Mouse (Mus musculus): ENCODE results near the gene Haspin. TPM values are rescaled to one million over a fixed set of nuclear protein-coding genes. Genes with fewer than 3 reads are reported as not detected.
"Not testable (repeated sequence)": the region's sequence is repeated elsewhere in the genome, so short reads cannot be mapped to it uniquely, and the experiment has no call there.

Gene Haspin
- polyA plus RNA-seq, 1 experiment from 2014 or later: 1.6 TPM

DNA sequence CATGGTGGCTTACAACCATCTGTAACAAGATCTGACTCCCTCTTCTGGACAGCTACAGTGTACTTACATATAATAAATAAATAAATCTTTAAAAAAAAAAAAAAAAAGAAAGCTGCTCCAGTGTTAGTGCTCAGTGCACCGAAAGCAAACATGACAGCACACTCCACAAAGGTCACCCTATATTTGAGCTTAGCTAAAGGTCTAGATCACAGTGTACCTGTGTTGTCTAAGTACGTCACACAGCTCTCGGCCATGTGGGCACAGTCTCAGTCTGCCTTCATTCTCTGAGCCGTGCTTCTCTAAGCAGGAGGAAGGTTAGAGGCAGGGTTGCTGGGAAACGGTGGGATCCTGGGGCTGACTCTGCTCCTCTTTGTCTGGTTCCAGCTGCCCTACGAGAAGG lies 11.6 kb downstream of the Haspin start:
- WGBS: 85% methylated on average over 6 of the region's 6 CpGs
- H3K4me3 ChIP-seq (ENCODE audit: low read depth, low read length): no peak overlapping the region
- ATAC-seq: no peak

DNA sequence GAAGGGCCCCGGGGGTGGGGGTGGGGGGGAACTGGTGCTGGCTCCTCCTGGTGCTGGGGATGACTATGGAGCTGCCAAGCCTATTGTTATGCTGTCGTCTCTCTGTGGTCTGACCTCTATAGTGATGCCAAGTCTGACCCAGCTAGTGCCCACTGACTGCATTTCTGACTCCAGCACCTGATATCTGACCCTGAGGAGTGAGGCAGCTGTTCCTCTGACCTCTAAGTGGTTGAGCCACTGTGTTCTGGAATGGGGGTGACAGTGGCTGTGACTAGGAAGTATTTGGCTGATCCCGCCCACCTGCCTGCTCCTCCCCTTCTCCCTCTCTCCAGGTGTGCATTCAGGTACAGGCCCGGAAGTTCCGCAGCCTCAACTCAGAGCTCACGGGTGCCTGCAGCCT lies 26.7 kb downstream of the Haspin start:
- Histone ChIP-seq H3K4me1 (ENCODE audit: control insufficient read depth, insufficient read depth, low read length) (no peaks in the 10 kb centered on the region), H3K4me3 (ENCODE audit: low read depth, low read length) (no peak overlapping the region), H3K27me3 (ENCODE audit: control insufficient read depth, insufficient read depth, low read depth, low read length) (no peaks in the 10 kb centered on the region), H3K9ac (ENCODE audit: low read depth, low read length) (no peak overlapping the region), H3K36me3 (ENCODE audit: control insufficient read depth, insufficient read depth, low read length) (no peaks in the 10 kb centered on the region), H3K27ac (ENCODE audit: low read length) (no peak overlapping the region), H3K4me2 (ENCODE audit: low read length) (no peak overlapping the region), H3K9me3 (replicated peaks; ENCODE audit: control insufficient read depth, low read length, poor library complexity, severe bottlenecking) (no peaks in the 10 kb centered on the region)
- 71% methylated on average over 6 of the region's 6 CpGs for WGBS
- ATAC-seq: no peak

More for the DNA sequence above, 11.6 kb downstream of the Haspin start:
- Histone ChIP-seq H3K27ac (ENCODE audit: low read length) (no peak overlapping the region), H3K4me1 (ENCODE audit: control insufficient read depth, insufficient read depth, low read length) (no peaks in the 10 kb centered on the region), H3K4me2 (ENCODE audit: low read length) (no peak overlapping the region), H3K9ac (ENCODE audit: low read depth, low read length) (no peak overlapping the region), H3K9me3 (replicated peaks; ENCODE audit: control insufficient read depth, low read length, poor library complexity, severe bottlenecking) (no peaks in the 10 kb centered on the region), H3K27me3 (ENCODE audit: control insufficient read depth, insufficient read depth, low read depth, low read length) (no peaks in the 10 kb centered on the region), H3K36me3 (ENCODE audit: control insufficient read depth, insufficient read depth, low read length) (no peaks in the 10 kb centered on the region)

DNA sequence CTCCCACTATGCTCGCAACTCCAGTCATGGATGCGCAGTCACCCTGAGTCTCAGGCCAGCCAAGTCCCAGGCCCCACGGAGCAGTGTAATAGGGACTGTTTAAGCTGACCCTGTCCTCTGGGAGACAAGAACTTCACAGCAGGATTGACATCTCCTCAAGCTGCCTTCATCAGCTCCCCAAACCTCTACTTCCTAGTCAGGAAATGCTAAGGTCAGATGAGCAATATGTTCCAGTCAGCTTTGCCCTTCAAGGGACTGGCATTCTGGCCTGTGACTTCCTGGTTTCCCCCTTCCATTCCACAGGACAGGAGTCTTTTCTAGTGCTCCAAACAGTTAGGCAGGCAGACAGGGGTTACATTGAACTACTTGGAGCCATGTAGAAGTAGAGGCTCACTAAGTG lies 28.2 kb downstream of the Haspin start:
- H3K4me3 ChIP-seq (ENCODE audit: low read depth, low read length): no peak overlapping the region

DNA sequence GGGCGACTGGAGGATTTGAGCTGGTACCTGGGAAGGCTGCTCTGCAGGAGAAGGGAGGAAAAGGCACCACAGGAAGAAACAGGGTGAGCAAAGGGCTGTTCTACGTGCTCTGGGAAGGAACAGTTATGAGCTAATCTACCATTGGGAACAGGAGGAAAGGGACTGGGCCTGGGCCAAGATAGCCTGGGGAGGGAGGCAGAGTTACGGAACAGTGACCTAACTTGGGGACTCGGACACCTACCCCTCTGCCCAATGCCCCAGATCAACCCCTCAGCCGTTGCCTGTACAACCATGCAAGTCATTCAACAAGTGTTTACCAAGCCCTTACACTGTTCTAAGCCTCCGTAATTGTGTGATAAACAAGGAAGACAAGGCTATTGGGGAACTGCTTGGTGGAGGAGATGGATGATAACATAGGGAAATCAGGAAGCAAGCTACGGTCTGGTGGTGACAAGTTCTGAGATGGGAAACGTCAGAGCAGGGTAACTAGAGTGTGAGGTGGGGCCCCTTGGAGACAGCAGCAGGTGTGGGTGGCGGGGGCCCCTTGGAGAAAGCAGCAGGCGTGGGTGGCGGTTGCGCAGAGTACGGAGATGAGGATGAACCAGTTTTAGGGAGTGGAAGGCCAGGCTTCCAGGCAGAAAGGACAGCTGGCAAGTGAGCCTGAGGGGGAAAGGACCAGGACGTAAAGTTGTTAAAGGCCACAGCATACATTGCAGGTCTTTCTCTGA lies 29.0 kb downstream of the Haspin start:
- Histone ChIP-seq H3K4me1 (ENCODE audit: control insufficient read depth, insufficient read depth, low read length) (no peaks in the 10 kb centered on the region), H3K4me3 (ENCODE audit: low read depth, low read length) (no peak overlapping the region), H3K9me3 (replicated peaks; ENCODE audit: control insufficient read depth, low read length, poor library complexity, severe bottlenecking) (no peaks in the 10 kb centered on the region), H3K9ac (ENCODE audit: low read depth, low read length) (no peak overlapping the region), H3K27me3 (ENCODE audit: control insufficient read depth, insufficient read depth, low read depth, low read length) (no peaks in the 10 kb centered on the region), H3K27ac (ENCODE audit: low read length) (no peak overlapping the region), H3K36me3 (ENCODE audit: control insufficient read depth, insufficient read depth, low read length) (no peaks in the 10 kb centered on the region), H3K4me2 (ENCODE audit: low read length) (no peak overlapping the region)
- ATAC-seq: no peak
- WGBS: 78% methylated on average over 14 of the region's 14 CpGs

More for the DNA sequence above, 28.2 kb downstream of the Haspin start:
- H3K27me3 ChIP-seq (ENCODE audit: control insufficient read depth, insufficient read depth, low read depth, low read length): no peaks in the 10 kb centered on the region
- WGBS: 81% methylated on average over 3 of the region's 3 CpGs
- no peak overlapping the region for H3K9ac ChIP-seq (ENCODE audit: low read depth, low read length)
- ATAC-seq: no peak
- H3K4me2 ChIP-seq (ENCODE audit: low read length): no peak overlapping the region
- no peaks in the 10 kb centered on the region for H3K9me3 ChIP-seq (replicated peaks; ENCODE audit: control insufficient read depth, low read length, poor library complexity, severe bottlenecking)
- H3K36me3 ChIP-seq (ENCODE audit: control insufficient read depth, insufficient read depth, low read length): no peaks in the 10 kb centered on the region
- H3K27ac ChIP-seq (ENCODE audit: low read length): no peak overlapping the region
- no peaks in the 10 kb centered on the region for H3K4me1 ChIP-seq (ENCODE audit: control insufficient read depth, insufficient read depth, low read length)

DNA sequence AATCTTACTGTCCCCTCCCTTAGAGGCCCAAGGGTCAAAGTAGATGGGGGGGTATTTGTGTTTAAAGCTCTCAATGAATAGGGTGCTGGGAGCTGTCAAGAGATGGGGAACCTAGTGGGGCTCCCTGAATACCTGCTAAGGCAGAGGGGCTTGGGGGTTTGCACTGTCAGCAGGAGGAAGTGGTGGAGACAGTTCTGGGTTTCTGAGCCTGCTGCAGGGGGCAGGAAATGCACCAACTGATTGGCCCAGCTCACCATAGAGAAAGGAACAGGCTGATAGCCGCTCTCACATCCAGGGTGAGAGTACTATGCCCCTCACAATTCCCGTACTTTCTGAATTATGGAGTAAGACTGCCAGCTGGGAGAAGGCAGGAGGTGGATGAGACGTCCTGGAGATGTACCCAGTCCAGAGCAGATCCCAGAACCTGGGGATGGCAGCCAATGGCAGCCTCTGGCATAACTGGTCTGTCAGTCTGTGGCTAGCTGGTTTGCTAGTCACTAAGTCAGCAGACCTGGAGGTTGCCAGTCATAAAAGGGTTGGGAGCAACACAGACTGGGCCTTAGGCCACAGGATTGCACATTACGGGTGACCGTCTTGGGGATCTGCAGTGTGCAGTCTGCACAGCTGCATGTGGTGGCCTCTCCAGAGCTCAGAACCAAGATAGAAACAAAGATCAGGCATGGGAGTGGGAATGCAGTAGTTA lies 29.7 kb downstream of the Haspin start:
- H3K4me3 ChIP-seq (ENCODE audit: low read depth, low read length): no peak overlapping the region
- no peak for ATAC-seq
- no peak overlapping the region for H3K27ac ChIP-seq (ENCODE audit: low read length)
- 76% methylated on average over 5 of the region's 5 CpGs for WGBS
- H3K36me3 ChIP-seq (ENCODE audit: control insufficient read depth, insufficient read depth, low read length): no peaks in the 10 kb centered on the region
- H3K4me2 ChIP-seq (ENCODE audit: low read length): no peak overlapping the region
- no peak overlapping the region for H3K9ac ChIP-seq (ENCODE audit: low read depth, low read length)
- H3K9me3 ChIP-seq (replicated peaks; ENCODE audit: control insufficient read depth, low read length, poor library complexity, severe bottlenecking): no peaks in the 10 kb centered on the region
- no peaks in the 10 kb centered on the region for H3K4me1 ChIP-seq (ENCODE audit: control insufficient read depth, insufficient read depth, low read length)
- H3K27me3 ChIP-seq (ENCODE audit: control insufficient read depth, insufficient read depth, low read depth, low read length): no peaks in the 10 kb centered on the region

DNA sequence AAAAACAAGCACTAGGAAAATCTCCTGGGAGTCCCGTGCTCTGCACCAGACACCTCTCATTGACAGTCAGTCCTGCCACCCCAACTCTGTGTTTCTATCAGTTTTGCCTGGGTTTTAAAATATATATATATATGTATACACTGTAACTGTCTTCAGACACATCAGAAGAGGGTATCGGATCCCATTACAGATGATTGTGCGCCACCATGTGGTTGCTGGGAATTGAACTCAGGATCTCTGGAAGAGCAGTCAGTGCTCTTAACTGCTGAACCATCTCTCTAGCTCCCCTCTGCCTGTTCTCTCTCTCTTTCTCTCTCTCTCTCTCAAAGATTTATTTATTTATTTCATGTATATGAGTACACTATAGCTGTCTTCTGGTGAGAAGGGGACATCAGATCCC lies 30.7 kb downstream of the Haspin start:
- H3K36me3 ChIP-seq (ENCODE audit: control insufficient read depth, insufficient read depth, low read length); ATAC-seq; H3K27ac ChIP-seq (ENCODE audit: low read length); H3K9me3 ChIP-seq (replicated peaks; ENCODE audit: control insufficient read depth, low read length, poor library complexity, severe bottlenecking); H3K4me2 ChIP-seq (ENCODE audit: low read length); H3K4me1 ChIP-seq (ENCODE audit: control insufficient read depth, insufficient read depth, low read length); H3K9ac ChIP-seq (ENCODE audit: low read depth, low read length); H3K27me3 ChIP-seq (ENCODE audit: control insufficient read depth, insufficient read depth, low read depth, low read length); H3K4me3 ChIP-seq (ENCODE audit: low read depth, low read length): not testable (repeated sequence)
- WGBS: 44% methylated on average over 3 of the region's 3 CpGs

DNA sequence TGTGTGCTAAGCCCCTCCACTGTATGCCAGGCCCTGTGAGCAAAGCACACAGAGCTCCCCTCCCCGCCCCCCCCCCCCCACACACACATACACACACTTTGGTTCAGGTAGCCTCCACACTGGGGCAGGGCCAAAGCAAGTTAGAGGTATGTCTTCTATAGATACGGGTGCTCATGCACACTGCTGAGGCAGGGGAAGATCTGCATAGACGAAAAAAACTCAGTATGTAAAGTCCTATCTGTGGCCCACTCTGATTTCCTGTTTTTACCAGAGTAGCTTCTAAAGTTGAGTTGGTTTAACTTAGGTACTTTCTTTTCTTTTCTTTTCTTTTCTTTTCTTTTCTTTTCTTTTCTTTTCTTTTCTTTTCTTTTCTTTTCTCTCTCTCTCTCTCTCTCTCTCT lies 32.8 kb downstream of the Haspin start:
- Histone ChIP-seq H3K4me1 (ENCODE audit: control insufficient read depth, insufficient read depth, low read length) (no peaks in the 10 kb centered on the region), H3K36me3 (ENCODE audit: control insufficient read depth, insufficient read depth, low read length) (no peaks in the 10 kb centered on the region), H3K27ac (ENCODE audit: low read length) (no peak overlapping the region), H3K9ac (ENCODE audit: low read depth, low read length) (no peak overlapping the region), H3K4me3 (ENCODE audit: low read depth, low read length) (no peak overlapping the region), H3K9me3 (replicated peaks; ENCODE audit: control insufficient read depth, low read length, poor library complexity, severe bottlenecking) (no peaks in the 10 kb centered on the region), H3K27me3 (ENCODE audit: control insufficient read depth, insufficient read depth, low read depth, low read length) (no peaks in the 10 kb centered on the region), H3K4me2 (ENCODE audit: low read length) (no peak overlapping the region)
- 66% methylated on average over 3 of the region's 3 CpGs for WGBS
- ATAC-seq: no peak

DNA sequence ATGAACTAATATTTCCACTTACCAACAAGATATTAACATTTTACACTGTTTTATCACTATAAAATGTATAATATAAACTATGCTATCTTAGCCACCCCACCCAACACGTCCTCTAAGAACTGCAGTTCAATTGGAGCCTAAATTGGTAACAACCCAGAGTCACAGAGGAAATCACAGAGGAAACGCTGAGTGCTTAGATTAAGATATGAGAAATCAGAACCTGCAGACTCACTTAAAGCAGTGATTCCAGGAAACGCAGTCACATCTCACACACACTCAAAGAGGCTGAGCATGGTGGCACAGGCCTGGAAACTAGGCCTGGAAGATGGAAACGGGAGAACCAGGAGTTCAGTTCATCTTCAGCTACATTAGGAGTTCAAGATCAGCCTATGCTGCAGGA lies 36.8 kb downstream of the Haspin start:
- Histone ChIP-seq H3K36me3 (ENCODE audit: control insufficient read depth, insufficient read depth, low read length) (no peaks in the 10 kb centered on the region), H3K9ac (ENCODE audit: low read depth, low read length) (no peak overlapping the region), H3K27me3 (ENCODE audit: control insufficient read depth, insufficient read depth, low read depth, low read length) (no peaks in the 10 kb centered on the region), H3K27ac (ENCODE audit: low read length) (no peak overlapping the region), H3K9me3 (replicated peaks; ENCODE audit: control insufficient read depth, low read length, poor library complexity, severe bottlenecking) (no peaks in the 10 kb centered on the region), H3K4me2 (ENCODE audit: low read length) (no peak overlapping the region), H3K4me3 (ENCODE audit: low read depth, low read length) (no peak overlapping the region), H3K4me1 (ENCODE audit: control insufficient read depth, insufficient read depth, low read length) (no peaks in the 10 kb centered on the region)
- 79% methylated on average over 4 of the region's 4 CpGs for WGBS
- no peak for ATAC-seq

DNA sequence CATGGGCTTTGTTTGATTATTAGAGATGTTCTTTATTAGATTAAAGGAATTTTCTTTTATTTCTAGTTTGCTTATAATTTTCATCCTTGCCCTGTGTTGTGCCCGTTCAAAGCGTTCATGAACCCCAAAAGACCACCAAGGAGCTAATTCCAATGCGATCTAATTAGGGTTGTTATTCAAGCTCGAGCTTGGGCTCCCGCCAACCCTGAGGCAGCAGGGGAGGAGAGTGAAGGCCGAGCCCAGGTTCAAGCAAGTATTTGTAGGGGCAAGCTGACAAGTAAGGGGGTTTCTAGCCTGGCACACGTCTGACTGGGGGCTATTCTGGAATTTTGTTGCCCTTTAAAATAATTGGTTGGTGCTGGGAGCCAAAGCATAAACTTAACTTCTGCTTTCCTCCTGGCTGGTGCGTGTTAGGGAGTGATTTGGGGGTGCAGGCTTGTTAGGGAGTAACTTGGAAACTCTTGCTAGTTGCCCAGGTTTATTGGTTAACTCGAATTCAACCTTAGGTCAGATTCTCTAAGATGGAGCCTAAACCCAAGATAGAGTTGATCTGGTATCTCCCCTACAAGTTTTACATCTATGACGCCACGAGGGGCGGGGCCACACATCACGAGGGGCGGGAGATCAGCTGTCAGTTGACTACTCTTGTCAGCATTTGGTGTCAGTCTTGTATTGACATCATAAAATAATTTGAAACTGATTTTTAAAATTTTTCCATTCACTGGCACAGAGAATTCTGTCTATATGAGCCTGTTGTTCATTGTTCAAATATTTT lies 37.9 kb downstream of the Haspin start:
- Histone ChIP-seq H3K9me3 (replicated peaks; ENCODE audit: control insufficient read depth, low read length, poor library complexity, severe bottlenecking) (no peaks in the 10 kb centered on the region), H3K4me3 (ENCODE audit: low read depth, low read length) (no peak overlapping the region), H3K27me3 (ENCODE audit: control insufficient read depth, insufficient read depth, low read depth, low read length) (no peaks in the 10 kb centered on the region), H3K4me1 (ENCODE audit: control insufficient read depth, insufficient read depth, low read length) (no peaks in the 10 kb centered on the region), H3K27ac (ENCODE audit: low read length) (no peak overlapping the region), H3K4me2 (ENCODE audit: low read length) (no peak overlapping the region), H3K9ac (ENCODE audit: low read depth, low read length) (no peak overlapping the region), H3K36me3 (ENCODE audit: control insufficient read depth, insufficient read depth, low read length) (no peaks in the 10 kb centered on the region)
- WGBS: 69% methylated on average over 14 of the region's 14 CpGs
- no peak for ATAC-seq

Measured in midbrain, embryonic 16.5 days (tissue).